In genomic region chr6:108751324-108751723, GRCm38 (mm10) we compare ENCODE assay signal across 21 mouse cellular contexts.
"Had no signal": no experiment of that assay in that cellular context is flagged by ENCODE, and none has a peak within 500 bp of the region (broad histone marks: within the 10 kb centered on the region; RNA-seq: fewer than 3 reads in every experiment).

No protein-coding gene starts in this region.

- H3K9me3 ChIP-seq: liver, embryonic 13.5 days; liver, embryonic 15.5 days; megakaryocyte, embryonic 14.5 days; midbrain, embryonic 13.5 days; midbrain, embryonic 15.5 days; neural tube, embryonic 13.5 days; neural tube, embryonic 15.5 days; stomach, embryonic 15.5 days had no signal

- H3K4me3 ChIP-seq: liver, embryonic 13.5 days; liver, embryonic 15.5 days; megakaryocyte, embryonic 14.5 days; midbrain, embryonic 13.5 days; midbrain, embryonic 15.5 days; myocyte; neural tube, embryonic 13.5 days; neural tube, embryonic 15.5 days; stomach, embryonic 15.5 days had no signal

- DNase-seq: liver, embryonic 13.5 days; liver, postnatal 0 days; lung, embryonic 14.5 days; lung, postnatal 14 days; lung, postnatal 36 days; right cerebral cortex, postnatal 14 days; thymus, adult 2 months; thymus, postnatal 14 days; thymus, postnatal 36 days had no signal

- H3K27ac ChIP-seq: liver, embryonic 13.5 days; liver, embryonic 15.5 days; macrophage; midbrain, embryonic 13.5 days; midbrain, embryonic 15.5 days; neural tube, embryonic 13.5 days; neural tube, embryonic 15.5 days; stomach, embryonic 15.5 days; stomach, postnatal 0 days had no signal

- ATAC-seq: liver, postnatal 0 days; midbrain, embryonic 13.5 days; midbrain, embryonic 15.5 days had no signal

- H3K36me3 ChIP-seq: liver, embryonic 13.5 days; liver, embryonic 15.5 days; midbrain, embryonic 13.5 days; midbrain, embryonic 15.5 days; neural tube, embryonic 13.5 days; neural tube, embryonic 15.5 days; stomach, embryonic 15.5 days had no signal

- H3K9ac ChIP-seq: liver, embryonic 13.5 days; liver, embryonic 15.5 days; liver, postnatal 0 days; lung, embryonic 14.5 days; midbrain, embryonic 13.5 days; midbrain, embryonic 15.5 days; neural tube, embryonic 13.5 days; neural tube, embryonic 15.5 days; stomach, embryonic 15.5 days had no signal

- H3K27me3 ChIP-seq: liver, embryonic 13.5 days; liver, embryonic 15.5 days; midbrain, embryonic 13.5 days; midbrain, embryonic 15.5 days; neural tube, embryonic 13.5 days; neural tube, embryonic 15.5 days; stomach, embryonic 15.5 days had no signal

- H3K4me2 ChIP-seq: liver, embryonic 11.5 days; liver, embryonic 13.5 days; liver, embryonic 15.5 days; lung, embryonic 14.5 days; midbrain, embryonic 11.5 days; midbrain, embryonic 13.5 days; midbrain, embryonic 15.5 days; neural tube, embryonic 13.5 days; neural tube, embryonic 15.5 days; stomach, embryonic 15.5 days had no signal

- H3K4me1 ChIP-seq: liver, embryonic 13.5 days; liver, embryonic 15.5 days; midbrain, embryonic 13.5 days; midbrain, embryonic 15.5 days; neural tube, embryonic 13.5 days; neural tube, embryonic 15.5 days; stomach, embryonic 15.5 days had no signal
